Mouse (Mus musculus) left cerebral cortex, postnatal 14 days (tissue): ENCODE data around the gene Gm9603. TPM values are rescaled to one million over a fixed set of nuclear protein-coding genes. Genes with fewer than 3 reads are reported as not detected.
"Not testable (repeated sequence)": the region's sequence is repeated elsewhere in the genome, so short reads cannot be mapped to it uniquely, and the experiment has no call there.

Source experiments
- DNase-seq, 2 experiments: peaks; one replicate each; pipeline ENCODE4 v3.0.0; 2021 to 2022; ENCODE audit warnings: low spot score in 2 of 2, mixed read lengths in 1 of 2
- intact Hi-C: fragments of 180-260 bp; cut with DNase I; formaldehyde crosslinking; loops from one replicate; pipeline ENCODE4 v1.15.1; 2025
- long read RNA-seq, 2 experiments: library from polyadenylated mRNA; stranded (forward); transcript quantifications; one replicate each; pipeline ENCODE4 v2.0.0; 2021
- total RNA-seq, 2 experiments: library from RNA; stranded (reverse); gene quantifications; 2 replicates each; pipeline ENCODE4 v1.2.3; 2021

The Gm9603 gene
- not detected for total RNA-seq
- long read RNA-seq, experiment 1 = 0 reads
- long read RNA-seq, experiment 2 = 0 reads

- intact Hi-C loops, DNase-seq: not testable (repeated sequence)
These were observed at the start of gene Gm9603 for GRCm38 (mm10) chr14:5687357-5687756. Gm9603 (minus strand) TSS chr14:5687457.

GRCm38 (mm10) chr14:5632928-5633327 lies 54.3 kb downstream of the Gm9603 start, which contains the start of gene Gm8265:
Gm8265 (minus strand) TSS chr14:5633028.
- DNase-seq, intact Hi-C loops: not testable (repeated sequence)

Other genes with a start within 250 kb of the Gm9603 start
- 1 to 10 TPM; 1.7 to 2.4 TPM for gene Gm3194, start 232.0 kb downstream of the Gm9603 start, total RNA-seq
- not detected for gene Gm8246, start 209.6 kb downstream of the Gm9603 start, total RNA-seq
- gene Gm3187, start 203.2 kb downstream of the Gm9603 start, total RNA-seq = not detected
- 1 to 10 TPM; 2.0 to 2.4 TPM for gene Gm3488, start 185.8 kb downstream of the Gm9603 start, total RNA-seq
- not detected for gene Gm3532, start 149.0 kb downstream of the Gm9603 start, total RNA-seq
- gene Gm8265, start 54.4 kb downstream of the Gm9603 start, total RNA-seq = not detected
- gene Gm3373, start 54.1 kb upstream of the Gm9603 start, total RNA-seq = under 1 TPM in 1 of 2 experiments, not detected in 1; 0.37 TPM
- gene Gm3383, start 120.5 kb upstream of the Gm9603 start, total RNA-seq = 1 to 10 TPM; 2.4 to 4.7 TPM
- not detected for gene Gm3424, start 142.9 kb upstream of the Gm9603 start, total RNA-seq
- gene Gm8237, start 192.9 kb upstream of the Gm9603 start, total RNA-seq = under 1 TPM; 0.46 to 0.85 TPM